Mouse (Mus musculus) thymus, adult 2 months (tissue): ENCODE measurements around the gene Egln1. TPM values are rescaled to one million over a fixed set of nuclear protein-coding genes. Genes with fewer than 3 reads are reported as not detected.
A peak's percentile ranks its signal among the peaks of the same experiment; 100 is the strongest.

ENCODE experiments used
- DNase-seq: peaks from one replicate; pipeline ENCODE4 v3.0.0; 2021
- H3K27ac ChIP-seq: fragments of 200-500 bp; 2 replicates; pipeline ENCODE4 v1.5.1; 2012; ENCODE audit warnings: low read length, control low read depth; ENCODE audit not compliant: control insufficient read depth, insufficient read depth
- H3K27me3 ChIP-seq: fragments of 200-500 bp; 2 replicates; pipeline ENCODE4 v1.6.1; 2012; ENCODE audit warnings: mild to moderate bottlenecking, low read length, moderate library complexity, mixed read lengths; ENCODE audit not compliant: control insufficient read depth, insufficient read depth
- H3K36me3 ChIP-seq: fragments of 200-500 bp; 2 replicates; pipeline ENCODE4 v1.6.1; 2012; ENCODE audit warnings: mild to moderate bottlenecking, low read length, moderate library complexity; ENCODE audit not compliant: control insufficient read depth, insufficient read depth
- H3K4me1 ChIP-seq: fragments of 200-500 bp; replicated peaks from 2 replicates; pipeline ENCODE4 v1.6.1; 2012; ENCODE audit warnings: low read length; ENCODE audit not compliant: control insufficient read depth, insufficient read depth
- H3K4me3 ChIP-seq: fragments of 200-500 bp; 2 replicates; pipeline ENCODE4 v1.5.1; 2012; ENCODE audit warnings: mild to moderate bottlenecking, low read length, control low read depth, moderate library complexity; ENCODE audit not compliant: control insufficient read depth, insufficient read depth
- CTCF ChIP-seq: fragments of 200-500 bp; IDR thresholded peaks from 2 replicates; pipeline ENCODE4 v1.5.1; 2012; ENCODE audit warnings: mild to moderate bottlenecking, control low read depth, low read length, moderate library complexity, borderline replicate concordance; ENCODE audit not compliant: control insufficient read depth, poor library complexity, insufficient read depth; ENCODE audit errors: extremely low read depth
- POLR2A ChIP-seq: fragments of 200-500 bp; IDR thresholded peaks from 2 replicates; pipeline ENCODE4 v1.6.1; 2012; ENCODE audit warnings: mild to moderate bottlenecking, low read length, control low read depth, moderate library complexity; ENCODE audit not compliant: control insufficient read depth, poor library complexity, insufficient read depth; ENCODE audit errors: extremely low read depth
- WGBS: fragments of 180-500 bp; shearing (Covaris S2); methylation state at CpG from one replicate; pipeline ENCODE4 v1.1.7; 2018; 5-methylcytosine and 5-hydroxymethylcytosine counted together
- polyA plus RNA-seq: library from polyadenylated mRNA; depleted of rRNA; stranded (reverse); fragments of >200 nt; gene quantifications from 2 replicates; pipeline ENCODE4 v1.2.3, GENCODE M21; 2012

Gene Egln1
- polyA plus RNA-seq, 1 experiment: 40.5 TPM

- Histone ChIP-seq H3K4me1 (peaks cover 20% of the 10 kb centered on the region), H3K4me3 (peak overlapping the region; percentile 84), H3K36me3 (peaks cover 17% of the 10 kb centered on the region; the same call in 1 of the 2 replicates), H3K27me3 (no peaks in the 10 kb centered on the region), H3K27ac (no peak overlapping the region)
- DNase-seq: peak; percentile 6
- TF ChIP-seq CTCF (no peak), POLR2A (no peak)
- WGBS: 93% methylated on average over 26 of the region's 26 CpGs
Observed at GRCm38 (mm10) chr8:124896010-124896631, 53.0 kb downstream of the Egln1 start.

GRCm38 (mm10) chr8:124892596-124892995, 56.5 kb downstream of the Egln1 start:
- TF ChIP-seq CTCF (no peak), POLR2A (no peak)
- Histone ChIP-seq H3K27me3 (no peaks in the 10 kb centered on the region), H3K27ac (no peak overlapping the region), H3K4me3 (no peak overlapping the region), H3K36me3 (peaks cover 27% of the 10 kb centered on the region), H3K4me1 (peaks cover 13% of the 10 kb centered on the region)
- 72% methylated on average over 3 of the region's 3 CpGs for WGBS
- no peak for DNase-seq

- no peaks in the 10 kb centered on the region for H3K27me3 ChIP-seq
- H3K36me3 ChIP-seq: peaks cover 51% of the 10 kb centered on the region
- H3K4me3 ChIP-seq: no peak overlapping the region
- no peak overlapping the region for H3K27ac ChIP-seq
- DNase-seq: no peak
- H3K4me1 ChIP-seq: no peaks in the 10 kb centered on the region
- TF ChIP-seq POLR2A (no peak), CTCF (no peak)
- WGBS: 95% methylated on average over 5 of the region's 5 CpGs
Observed at GRCm38 (mm10) chr8:124888385-124888784, 60.7 kb downstream of the Egln1 start.

GRCm38 (mm10) chr8:124878946-124879526, 70.1 kb downstream of the Egln1 start:
- DNase-seq: no peak
- Histone ChIP-seq H3K36me3 (peaks cover 82% of the 10 kb centered on the region), H3K4me3 (no peak overlapping the region), H3K27me3 (no peaks in the 10 kb centered on the region), H3K27ac (no peak overlapping the region), H3K4me1 (no peaks in the 10 kb centered on the region)
- 93% methylated on average over 10 of the region's 10 CpGs for WGBS
- TF ChIP-seq CTCF (no peak), POLR2A (no peak)

GRCm38 (mm10) chr8:124878141-124878540, 71.0 kb downstream of the Egln1 start:
- no peak for DNase-seq
- no peak overlapping the region for H3K4me3 ChIP-seq
- no peak overlapping the region for H3K27ac ChIP-seq
- 94% methylated on average over 5 of the region's 5 CpGs for WGBS
- H3K36me3 ChIP-seq: peaks cover 80% of the 10 kb centered on the region
- TF ChIP-seq CTCF (no peak), POLR2A (no peak)
- H3K27me3 ChIP-seq: no peaks in the 10 kb centered on the region
- H3K4me1 ChIP-seq: no peaks in the 10 kb centered on the region

- 95% methylated on average over 5 of the region's 5 CpGs for WGBS
- peaks cover 60% of the 10 kb centered on the region for H3K36me3 ChIP-seq
- TF ChIP-seq CTCF (no peak), POLR2A (no peak)
- no peaks in the 10 kb centered on the region for H3K4me1 ChIP-seq
- no peak for DNase-seq
- no peaks in the 10 kb centered on the region for H3K27me3 ChIP-seq
- no peak overlapping the region for H3K27ac ChIP-seq
- H3K4me3 ChIP-seq: no peak overlapping the region
Observed at GRCm38 (mm10) chr8:124872690-124873089, 76.4 kb downstream of the Egln1 start.
